Mouse (Mus musculus): ENCODE data around the gene Inpp5e. TPM values are rescaled to one million over a fixed set of nuclear protein-coding genes. Genes with fewer than 3 reads are reported as not detected.

Gene Inpp5e
- polyA plus RNA-seq, 1 experiment from 2014 or later: 23.9 TPM

DNA sequence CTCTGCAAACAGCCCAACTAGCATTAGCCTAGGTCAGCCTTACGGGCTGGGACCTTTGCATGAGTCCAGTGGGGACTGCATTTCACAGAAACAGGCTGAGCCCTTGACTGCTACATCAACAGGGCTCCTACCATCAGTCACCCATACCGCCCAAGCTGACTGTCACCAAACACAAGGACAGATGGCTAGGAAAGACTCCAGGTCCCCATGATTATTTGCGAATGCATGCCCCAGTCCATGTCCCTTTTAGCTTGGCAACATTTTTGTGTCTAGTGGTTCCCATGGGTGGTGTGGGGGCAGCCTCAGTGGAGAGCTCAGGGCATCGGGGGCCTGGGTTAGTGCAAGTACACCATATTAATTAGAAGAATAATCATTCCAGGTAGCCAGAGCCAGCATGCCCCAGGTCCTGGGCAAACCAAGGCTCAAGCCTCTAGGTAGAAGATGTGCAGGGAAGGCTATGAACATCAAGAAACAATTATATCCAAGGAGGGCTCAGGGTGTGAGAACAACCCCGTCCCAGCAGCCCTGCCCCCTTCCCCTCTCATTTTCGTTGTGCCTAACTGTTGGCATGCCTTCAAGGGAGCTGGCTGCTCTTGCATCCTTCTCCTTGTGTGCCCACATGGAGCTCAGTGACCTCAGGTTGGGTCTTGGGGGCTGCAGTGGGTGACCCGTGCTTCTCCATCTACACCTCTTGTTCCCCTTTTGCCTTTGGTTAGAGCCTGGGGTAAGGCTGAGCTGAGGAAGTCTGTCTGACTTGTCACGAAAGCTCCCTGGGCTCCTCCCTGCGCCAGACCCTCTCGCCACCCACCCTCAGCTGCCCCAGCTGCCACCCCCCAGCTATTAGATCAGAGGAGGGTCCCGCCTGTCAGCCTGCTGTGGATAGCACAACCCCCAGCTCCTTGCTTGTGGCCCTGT is 55.7 kb downstream of the Inpp5e start:
- H3K4me1 ChIP-seq (replicated peaks; ENCODE audit: control insufficient read depth, insufficient read depth, low read length): peaks cover 10% of the 10 kb centered on the region
- no peaks in the 10 kb centered on the region for H3K27me3 ChIP-seq (ENCODE audit: control insufficient read depth, insufficient read depth, low read length)
- peak overlapping the region; percentile 73 for H3K4me3 ChIP-seq (ENCODE audit: low read depth, low read length)
- H3K9me3 ChIP-seq (ENCODE audit: control insufficient read depth, low read length): no peaks in the 10 kb centered on the region
- peak overlapping the region; percentile 96; the same call in 1 of the 2 replicates for H3K9ac ChIP-seq (ENCODE audit: low read depth, low read length)
- ATAC-seq (ENCODE audit: low FRiP score) (no peak), DNase-seq (ENCODE audit: low spot score) (no peak)
- WGBS: 85% methylated on average over 11 of the region's 11 CpGs
- H3K36me3 ChIP-seq (ENCODE audit: control insufficient read depth, insufficient read depth, low read length): 0 out of 2 replicates have a peak, but pooled peaks cover 2% of the 10 kb centered on the region
- no peak overlapping the region for H3K27ac ChIP-seq (ENCODE audit: low read depth, low read length)
- peak overlapping the region; percentile 94 for H3K4me2 ChIP-seq (replicated peaks; ENCODE audit: low read depth, low read length)

DNA sequence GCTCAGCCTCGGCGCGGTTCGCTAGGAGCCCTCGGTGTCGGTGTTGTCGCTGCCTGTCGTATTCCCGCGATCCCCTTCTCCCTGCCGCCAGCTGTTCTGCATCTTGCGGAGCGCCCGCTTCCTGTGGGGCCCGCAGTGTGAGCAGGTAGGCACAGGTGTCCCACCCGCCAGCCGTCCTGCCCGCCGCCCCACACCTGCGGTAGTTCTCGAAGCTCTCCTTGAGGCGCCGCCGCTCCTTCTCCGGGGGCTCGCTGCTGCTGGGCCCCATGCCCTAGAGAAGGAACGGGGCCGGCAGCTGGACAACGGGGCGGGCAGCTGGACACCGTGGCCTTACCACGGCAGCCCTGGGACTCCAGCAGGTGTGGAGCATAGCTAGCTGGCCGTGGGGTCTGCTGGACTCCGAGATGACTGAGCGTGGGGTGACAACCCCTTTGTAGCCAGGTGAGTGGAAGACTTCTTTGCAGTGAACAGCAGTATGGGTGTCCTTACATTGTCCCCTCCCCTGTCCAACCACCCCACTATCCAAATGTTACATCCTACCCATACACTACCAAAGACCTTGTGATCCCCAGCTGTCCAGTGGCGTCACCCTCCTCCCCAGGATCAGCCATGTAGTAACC is 56.6 kb downstream of the Inpp5e start:
- DNase-seq (ENCODE audit: low spot score) (no peak), ATAC-seq (ENCODE audit: low FRiP score) (peak; percentile 31; the same call in 1 of the 2 replicates)
- Histone ChIP-seq H3K9me3 (ENCODE audit: control insufficient read depth, low read length) (no peaks in the 10 kb centered on the region), H3K9ac (ENCODE audit: low read depth, low read length) (peak overlapping the region; percentile 96), H3K4me1 (replicated peaks; ENCODE audit: control insufficient read depth, insufficient read depth, low read length) (peaks cover 10% of the 10 kb centered on the region), H3K27me3 (ENCODE audit: control insufficient read depth, insufficient read depth, low read length) (no peaks in the 10 kb centered on the region), H3K4me3 (ENCODE audit: low read depth, low read length) (peak overlapping the region; percentile 73), H3K4me2 (replicated peaks; ENCODE audit: low read depth, low read length) (peak overlapping the region; percentile 94), H3K36me3 (ENCODE audit: control insufficient read depth, insufficient read depth, low read length) (0 out of 2 replicates have a peak, but pooled peaks cover 2% of the 10 kb centered on the region), H3K27ac (ENCODE audit: low read depth, low read length) (no peak overlapping the region)
- 2% methylated on average over 36 of the region's 36 CpGs for WGBS

DNA sequence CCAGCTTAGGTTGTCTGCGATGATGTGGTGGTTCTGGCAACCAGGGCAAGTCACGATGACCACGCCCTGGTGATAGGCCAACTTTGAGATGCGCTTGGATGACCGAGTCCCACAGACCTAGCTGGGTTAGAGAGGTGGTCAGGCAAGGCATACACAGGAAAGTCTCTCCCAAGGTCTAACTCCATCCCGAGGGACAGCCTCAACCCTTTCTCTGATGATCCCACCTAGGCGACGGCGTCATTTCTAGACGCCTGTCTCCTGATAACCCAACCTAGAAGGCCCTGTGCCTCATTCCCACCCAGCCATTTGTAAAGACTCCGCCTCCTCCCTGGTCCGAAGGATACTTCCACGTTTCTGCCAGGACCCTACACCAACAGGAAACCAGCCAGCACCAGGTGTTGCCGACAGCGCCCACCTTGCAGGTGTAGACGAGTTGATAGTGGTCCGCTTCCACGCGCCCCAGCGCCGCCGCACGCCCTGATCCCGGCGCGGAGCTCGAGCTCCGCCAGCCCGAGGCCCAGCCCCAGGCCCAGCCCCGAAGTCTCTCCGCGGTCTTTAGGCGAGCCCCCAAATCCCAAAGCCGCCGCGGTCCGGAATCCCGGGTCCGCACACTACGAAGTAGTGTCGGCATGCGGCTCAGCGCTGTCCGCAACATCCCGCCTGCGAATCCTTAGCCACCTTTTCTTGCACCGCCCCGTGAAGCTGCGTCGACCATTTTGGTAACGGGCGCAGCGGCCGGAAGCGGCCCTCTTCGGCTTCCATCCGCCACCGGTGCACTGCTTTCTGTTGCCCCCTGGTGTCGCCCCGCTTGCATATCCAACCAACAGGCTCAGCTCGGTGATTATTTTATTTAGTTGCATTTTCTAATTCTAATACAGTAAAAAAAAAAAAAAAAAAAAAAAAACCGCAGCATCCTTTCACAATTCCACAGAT is 57.4 kb downstream of the Inpp5e start, which contains the start of gene Dnlz:
Gene Dnlz, minus strand, starts transcription at position 753 of the 933 bp plus-strand sequence.
- peak within 1 kb of the TSS; percentile 52 for H3K27ac ChIP-seq (ENCODE audit: low read depth, low read length)
- H3K9me3 ChIP-seq (ENCODE audit: control insufficient read depth, low read length): no peaks in the 10 kb centered on the region
- peak within 1 kb of the TSS; percentile 94 for H3K4me2 ChIP-seq (replicated peaks; ENCODE audit: low read depth, low read length)
- H3K9ac ChIP-seq (ENCODE audit: low read depth, low read length): peak within 1 kb of the TSS; percentile 96
- ATAC-seq (ENCODE audit: low FRiP score) (peak; percentile 75), DNase-seq (ENCODE audit: low spot score) (peak; percentile 94)
- no peaks in the 10 kb centered on the region for H3K27me3 ChIP-seq (ENCODE audit: control insufficient read depth, insufficient read depth, low read length)
- 3% methylated on average over 62 of the region's 62 CpGs for WGBS
- peaks cover 7% of the 10 kb centered on the region; the same call in 1 of the 2 replicates for H3K36me3 ChIP-seq (ENCODE audit: control insufficient read depth, insufficient read depth, low read length)
- H3K4me3 ChIP-seq (ENCODE audit: low read depth, low read length): peak within 1 kb of the TSS; percentile 73
- peaks cover 10% of the 10 kb centered on the region for H3K4me1 ChIP-seq (replicated peaks; ENCODE audit: control insufficient read depth, insufficient read depth, low read length)

DNA sequence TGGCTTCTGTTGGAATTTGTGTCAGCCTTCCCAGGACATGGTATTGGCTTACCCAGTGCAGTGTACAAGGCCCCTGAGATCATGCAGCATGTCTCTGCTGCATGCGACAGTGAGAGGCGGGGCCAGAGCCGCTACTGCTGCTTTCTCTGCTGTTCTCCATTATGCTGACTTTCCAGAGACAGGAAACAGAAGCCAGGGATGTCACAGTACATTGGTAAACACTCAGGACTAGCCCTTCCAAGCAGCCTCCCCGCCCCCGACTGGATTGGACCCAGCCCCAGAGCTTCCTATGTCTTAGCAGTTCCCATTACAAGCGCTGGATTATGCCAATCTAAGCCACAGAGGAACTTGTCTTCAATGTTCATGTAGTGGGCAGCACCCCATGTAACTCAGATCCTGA is 60.8 kb downstream of the Inpp5e start:
- H3K9me3 ChIP-seq (ENCODE audit: control insufficient read depth, low read length): no peaks in the 10 kb centered on the region
- DNase-seq (ENCODE audit: low spot score) (no peak), ATAC-seq (ENCODE audit: low FRiP score) (no peak)
- no peak overlapping the region for H3K9ac ChIP-seq (ENCODE audit: low read depth, low read length)
- no peaks in the 10 kb centered on the region for H3K27me3 ChIP-seq (ENCODE audit: control insufficient read depth, insufficient read depth, low read length)
- H3K36me3 ChIP-seq (ENCODE audit: control insufficient read depth, insufficient read depth, low read length): peaks cover 12% of the 10 kb centered on the region; the same call in 1 of the 2 replicates
- no peak overlapping the region for H3K27ac ChIP-seq (ENCODE audit: low read depth, low read length)
- no peak overlapping the region for H3K4me3 ChIP-seq (ENCODE audit: low read depth, low read length)
- WGBS: 75% methylated on average over 6 of the region's 6 CpGs
- H3K4me2 ChIP-seq (replicated peaks; ENCODE audit: low read depth, low read length): no peak overlapping the region
- H3K4me1 ChIP-seq (replicated peaks; ENCODE audit: control insufficient read depth, insufficient read depth, low read length): peaks cover 10% of the 10 kb centered on the region

Other genes starting within 250 kb of the Inpp5e start
- 6.1 and 7.4 TPM in 2 replicates for gene Lhx3, start 200.9 kb downstream of the Inpp5e start, polyA plus RNA-seq (2014; fragmentation: Nextera tagmentation; extraction: Ambion mirVana)
- 15.8 and 16.7 TPM in 2 replicates for gene Qsox2, start 171.7 kb downstream of the Inpp5e start, polyA plus RNA-seq (2014; fragmentation: Nextera tagmentation; extraction: Ambion mirVana)
- 0.07 and 0.19 TPM in 2 replicates for gene Ccdc187, start 114.6 kb downstream of the Inpp5e start, polyA plus RNA-seq (2014; fragmentation: Nextera tagmentation; extraction: Ambion mirVana)
- 46.9 and 48.5 TPM in 2 replicates for gene Gpsm1, start 93.7 kb downstream of the Inpp5e start, polyA plus RNA-seq (2014; fragmentation: Nextera tagmentation; extraction: Ambion mirVana)
- gene Dnlz, start 57.1 kb downstream of the Inpp5e start, polyA plus RNA-seq (2014; fragmentation: Nextera tagmentation; extraction: Ambion mirVana): 27.3 and 29.6 TPM in 2 replicates
- gene Card9, start 48.3 kb downstream of the Inpp5e start, polyA plus RNA-seq (2014; fragmentation: Nextera tagmentation; extraction: Ambion mirVana): 0.21 and 0.36 TPM in 2 replicates
- gene Snapc4, start 28.6 kb downstream of the Inpp5e start, polyA plus RNA-seq (2014; fragmentation: Nextera tagmentation; extraction: Ambion mirVana): 22.1 and 23.6 TPM in 2 replicates
- gene Entr1, start 19.9 kb downstream of the Inpp5e start, polyA plus RNA-seq (2014; fragmentation: Nextera tagmentation; extraction: Ambion mirVana): 133 and 140 TPM in 2 replicates
- gene Pmpca, start 19.9 kb downstream of the Inpp5e start, polyA plus RNA-seq (2014; fragmentation: Nextera tagmentation; extraction: Ambion mirVana): 94.4 and 108 TPM in 2 replicates
- gene Sec16a, start 36.0 kb upstream of the Inpp5e start, polyA plus RNA-seq (2014; fragmentation: Nextera tagmentation; extraction: Ambion mirVana): 29.6 and 31.2 TPM in 2 replicates
- 48.9 and 66.8 TPM in 2 replicates for gene Notch1, start 107.5 kb upstream of the Inpp5e start, polyA plus RNA-seq (2014; fragmentation: Nextera tagmentation; extraction: Ambion mirVana)
- gene Egfl7, start 170.8 kb upstream of the Inpp5e start, polyA plus RNA-seq (2014; fragmentation: Nextera tagmentation; extraction: Ambion mirVana): 62.7 and 65.2 TPM in 2 replicates
- gene Gm20532, start 177.4 kb upstream of the Inpp5e start, polyA plus RNA-seq (2014; fragmentation: Nextera tagmentation; extraction: Ambion mirVana): not detected in 2 replicates
- gene Agpat2, start 195.2 kb upstream of the Inpp5e start, polyA plus RNA-seq (2014; fragmentation: Nextera tagmentation; extraction: Ambion mirVana): 7.3 and 7.5 TPM in 2 replicates
- gene Fam69b, start 219.3 kb upstream of the Inpp5e start, polyA plus RNA-seq (2014; fragmentation: Nextera tagmentation; extraction: Ambion mirVana): 38.4 and 45.5 TPM in 2 replicates